Mouse (Mus musculus): Measurements from ENCODE around the gene Capn13. TPM values are rescaled to one million over a fixed set of nuclear protein-coding genes. Genes with fewer than 3 reads are reported as not detected.

Gene Capn13
- polyA plus RNA-seq, 1 experiment from 2014 or later: not detected

DNA sequence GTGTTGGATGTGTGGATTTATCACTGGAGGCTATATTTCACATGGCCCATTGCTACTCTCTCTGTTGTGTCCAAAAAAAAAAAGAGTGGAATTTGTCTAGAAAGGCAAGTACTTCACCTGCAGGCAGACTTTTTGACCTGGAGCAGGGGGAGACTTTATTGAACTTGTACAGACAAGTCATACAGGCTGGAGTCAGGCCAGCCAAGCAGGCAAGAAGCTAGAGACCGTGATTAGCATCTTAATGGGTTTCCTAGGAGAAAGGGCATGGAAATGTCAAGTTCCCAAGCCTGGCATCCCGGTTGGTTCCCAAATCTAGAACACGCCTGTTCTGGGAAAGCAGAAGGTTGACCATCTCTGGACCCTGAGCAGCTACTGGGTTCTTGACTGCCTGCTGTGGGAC, 11.3 kb downstream of the Capn13 start:
- 0 out of 2 replicates have a peak, but pooled peaks cover 4% of the 10 kb centered on the region for H3K4me1 ChIP-seq
- no peak overlapping the region for H3K27ac ChIP-seq
- no peaks in the 10 kb centered on the region for H3K9me3 ChIP-seq (replicated peaks)
- no peaks in the 10 kb centered on the region for H3K36me3 ChIP-seq
- no peak overlapping the region for H3K4me3 ChIP-seq
- H3K27me3 ChIP-seq (ENCODE audit: low read depth, poor library complexity, severe bottlenecking): no peaks in the 10 kb centered on the region
- peak; percentile 9 for DNase-seq (ENCODE audit: low spot score)
- 81% methylated on average over 3 of the region's 3 CpGs for WGBS

DNA sequence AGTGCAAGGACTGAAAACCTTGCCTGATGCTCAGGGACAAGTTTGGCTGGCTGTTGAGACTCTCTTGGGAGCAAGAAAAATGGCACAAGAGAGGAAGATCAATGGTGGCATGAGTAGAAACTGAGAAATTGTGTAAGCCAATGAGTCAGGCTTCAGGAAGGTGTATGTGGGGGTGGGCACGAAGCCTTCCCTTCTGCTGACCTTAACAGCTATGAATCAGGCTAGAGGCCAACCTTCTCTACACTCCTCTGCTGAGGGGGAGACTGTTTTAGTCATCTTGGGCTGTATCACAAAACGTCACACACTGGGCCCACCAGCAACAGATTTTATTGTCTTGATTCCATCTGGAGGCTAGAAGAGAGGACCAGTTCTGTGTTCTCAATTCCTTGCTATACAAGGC, 14.1 kb downstream of the Capn13 start:
- Histone ChIP-seq H3K27me3 (ENCODE audit: low read depth, poor library complexity, severe bottlenecking) (no peaks in the 10 kb centered on the region), H3K4me1 (0 out of 2 replicates have a peak, but pooled peaks cover 4% of the 10 kb centered on the region), H3K9me3 (replicated peaks) (no peaks in the 10 kb centered on the region), H3K27ac (no peak overlapping the region), H3K4me3 (no peak overlapping the region), H3K36me3 (no peaks in the 10 kb centered on the region)
- 79% methylated on average over 2 of the region's 2 CpGs for WGBS
- DNase-seq (ENCODE audit: low spot score): no peak

DNA sequence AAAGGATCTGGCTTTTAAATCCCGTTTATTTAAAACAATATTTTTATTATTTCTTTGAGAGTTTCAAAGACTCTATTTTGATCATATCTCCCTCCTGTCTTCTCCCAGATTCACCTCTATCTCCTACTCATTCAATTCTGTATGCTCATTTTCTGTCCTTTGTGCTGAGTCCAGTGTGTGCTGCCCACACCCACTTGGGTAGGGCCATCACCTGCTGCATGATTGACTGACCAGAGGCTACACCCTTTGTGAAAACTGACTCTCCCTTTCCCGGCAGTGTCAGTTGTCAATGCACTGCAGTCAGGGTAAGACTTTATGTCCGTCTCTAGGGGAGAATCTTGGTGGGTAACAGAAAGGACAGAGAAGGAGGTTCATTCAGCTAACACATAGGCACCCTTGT, 14.7 kb downstream of the Capn13 start:
- no peaks in the 10 kb centered on the region for H3K27me3 ChIP-seq (ENCODE audit: low read depth, poor library complexity, severe bottlenecking)
- WGBS: 84% methylated on average over 3 of the region's 3 CpGs
- H3K27ac ChIP-seq: no peak overlapping the region
- H3K4me1 ChIP-seq: 0 out of 2 replicates have a peak, but pooled peaks cover 4% of the 10 kb centered on the region
- H3K36me3 ChIP-seq: no peaks in the 10 kb centered on the region
- H3K9me3 ChIP-seq (replicated peaks): no peaks in the 10 kb centered on the region
- DNase-seq (ENCODE audit: low spot score): no peak
- no peak overlapping the region for H3K4me3 ChIP-seq

DNA sequence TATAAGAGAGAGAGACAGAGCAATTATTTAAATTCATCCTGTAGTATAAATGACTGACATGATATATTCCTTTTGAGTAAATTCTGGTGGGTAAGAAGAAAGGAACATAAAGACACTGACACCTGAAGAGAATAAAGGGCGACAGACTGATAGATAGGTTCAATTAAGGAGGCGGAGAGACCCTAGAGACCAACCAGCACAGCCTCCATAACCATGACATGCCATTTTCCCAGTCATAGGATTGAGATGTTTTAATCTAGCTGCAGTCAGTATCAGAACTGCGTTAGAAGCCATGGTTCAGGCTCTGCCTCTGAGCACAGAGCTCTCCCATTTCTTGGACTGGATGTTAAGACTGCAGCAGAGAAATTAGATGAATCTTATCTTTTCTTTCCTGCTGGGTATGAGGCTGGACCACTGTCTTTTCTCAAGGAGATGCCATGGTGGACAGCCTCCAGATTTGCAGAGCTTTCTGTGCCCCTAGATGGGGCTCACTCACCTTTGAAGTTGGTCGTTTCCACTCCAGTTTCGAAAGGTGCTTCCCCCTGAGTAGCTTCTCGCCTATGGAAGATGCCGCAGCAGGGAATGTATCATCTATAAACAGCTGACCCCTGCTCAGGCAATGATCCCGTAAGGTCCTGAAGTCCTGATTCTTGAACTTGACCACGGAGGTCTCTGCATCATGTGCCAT, 18.2 kb downstream of the Capn13 start:
- no peaks in the 10 kb centered on the region for H3K27me3 ChIP-seq (ENCODE audit: low read depth, poor library complexity, severe bottlenecking)
- no peak overlapping the region for H3K27ac ChIP-seq
- H3K36me3 ChIP-seq: no peaks in the 10 kb centered on the region
- H3K4me3 ChIP-seq: no peak overlapping the region
- no peak for DNase-seq (ENCODE audit: low spot score)
- 73% methylated on average over 9 of the region's 9 CpGs for WGBS
- H3K4me1 ChIP-seq: no peaks in the 10 kb centered on the region
- H3K9me3 ChIP-seq (replicated peaks): no peaks in the 10 kb centered on the region

DNA sequence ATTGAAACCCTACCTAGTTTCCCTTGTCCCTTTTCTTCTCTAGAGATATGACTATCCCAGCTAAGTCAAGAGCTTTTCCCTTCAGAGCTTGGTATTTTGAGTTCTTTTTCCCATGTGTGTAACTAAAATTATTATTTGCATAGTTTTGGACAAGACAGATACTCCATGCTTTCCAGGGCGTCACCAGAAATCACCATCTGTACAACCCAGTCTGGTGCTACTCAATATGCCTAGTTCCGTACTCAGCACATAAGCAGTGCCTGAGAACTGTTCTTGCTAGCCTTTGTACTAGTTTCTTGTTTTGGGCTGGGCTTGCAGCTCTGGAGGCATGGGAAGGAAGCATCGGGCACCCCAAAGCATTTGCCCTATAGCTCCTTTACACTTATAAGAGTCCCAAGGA, 19.0 kb downstream of the Capn13 start:
- H3K27me3 ChIP-seq (ENCODE audit: low read depth, poor library complexity, severe bottlenecking): no peaks in the 10 kb centered on the region
- no peaks in the 10 kb centered on the region for H3K4me1 ChIP-seq
- no peaks in the 10 kb centered on the region for H3K9me3 ChIP-seq (replicated peaks)
- DNase-seq (ENCODE audit: low spot score): no peak
- H3K4me3 ChIP-seq: no peak overlapping the region
- 93% methylated on average over 3 of the region's 3 CpGs for WGBS
- H3K27ac ChIP-seq: no peak overlapping the region
- no peaks in the 10 kb centered on the region for H3K36me3 ChIP-seq

DNA sequence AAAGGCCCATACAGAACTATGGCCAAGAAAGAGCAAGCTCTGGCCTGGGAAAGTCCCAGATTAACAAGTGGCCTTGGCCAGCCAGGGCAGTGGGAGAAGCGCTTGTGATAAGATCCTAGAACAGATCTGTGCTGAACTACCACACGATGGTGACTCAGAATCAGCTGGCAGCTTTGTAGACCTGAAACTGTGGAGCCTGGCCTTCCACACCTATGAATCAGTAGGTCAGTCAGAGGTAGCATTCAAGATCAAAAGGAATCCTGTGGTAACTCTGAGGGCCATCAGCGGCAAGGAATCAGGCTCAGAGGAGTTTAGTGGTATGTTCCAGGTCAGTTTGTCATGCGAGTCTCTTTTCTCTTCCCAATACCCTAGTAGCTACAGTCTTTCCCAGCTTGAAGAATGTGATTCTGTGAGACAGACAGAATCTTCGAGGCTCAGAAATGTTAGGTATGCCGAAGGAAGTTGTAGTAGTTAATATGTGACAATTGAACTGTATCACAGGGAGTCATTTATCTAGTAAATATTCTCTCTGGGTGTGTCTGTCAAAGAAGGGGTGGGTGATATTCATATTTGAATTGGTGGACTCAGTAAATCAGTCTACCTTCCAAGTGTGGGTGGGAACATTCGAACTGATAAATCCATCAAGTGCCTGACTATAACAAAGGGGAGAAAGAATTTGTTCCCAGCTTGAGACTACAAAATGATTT, 22.7 kb downstream of the Capn13 start:
- no peaks in the 10 kb centered on the region for H3K9me3 ChIP-seq (replicated peaks)
- H3K4me3 ChIP-seq: no peak overlapping the region
- DNase-seq (ENCODE audit: low spot score): no peak
- H3K27me3 ChIP-seq (ENCODE audit: low read depth, poor library complexity, severe bottlenecking): no peaks in the 10 kb centered on the region
- no peaks in the 10 kb centered on the region for H3K4me1 ChIP-seq
- H3K27ac ChIP-seq: no peak overlapping the region
- WGBS: 85% methylated on average over 7 of the region's 7 CpGs
- no peaks in the 10 kb centered on the region for H3K36me3 ChIP-seq

DNA sequence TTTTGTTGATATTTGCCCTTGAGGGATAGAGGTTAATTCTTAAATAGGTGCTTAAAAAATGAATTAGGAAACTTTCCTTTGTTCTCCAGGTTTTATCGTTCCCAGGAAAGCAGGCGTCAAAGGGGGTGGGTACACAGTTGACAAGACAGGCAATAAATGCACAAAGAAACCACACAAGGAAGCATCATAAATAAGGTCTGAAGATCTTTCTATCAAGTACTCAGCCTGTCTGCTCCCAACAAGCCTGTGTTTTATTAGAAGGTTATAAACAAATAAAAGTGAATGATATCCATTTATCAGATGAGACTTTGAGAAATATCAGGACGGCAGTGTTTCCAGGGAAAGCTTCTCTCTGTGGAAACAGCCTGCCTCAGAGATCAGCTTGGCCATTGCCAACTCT, 33.3 kb downstream of the Capn13 start:
- Histone ChIP-seq H3K9me3 (replicated peaks) (no peaks in the 10 kb centered on the region; the same call in 1 of the 2 replicates), H3K4me1 (no peaks in the 10 kb centered on the region), H3K4me3 (no peak overlapping the region), H3K36me3 (no peaks in the 10 kb centered on the region), H3K27ac (no peak overlapping the region), H3K27me3 (ENCODE audit: low read depth, poor library complexity, severe bottlenecking) (no peaks in the 10 kb centered on the region)
- DNase-seq (ENCODE audit: low spot score): no peak
- 53% methylated on average over 3 of the region's 3 CpGs for WGBS

DNA sequence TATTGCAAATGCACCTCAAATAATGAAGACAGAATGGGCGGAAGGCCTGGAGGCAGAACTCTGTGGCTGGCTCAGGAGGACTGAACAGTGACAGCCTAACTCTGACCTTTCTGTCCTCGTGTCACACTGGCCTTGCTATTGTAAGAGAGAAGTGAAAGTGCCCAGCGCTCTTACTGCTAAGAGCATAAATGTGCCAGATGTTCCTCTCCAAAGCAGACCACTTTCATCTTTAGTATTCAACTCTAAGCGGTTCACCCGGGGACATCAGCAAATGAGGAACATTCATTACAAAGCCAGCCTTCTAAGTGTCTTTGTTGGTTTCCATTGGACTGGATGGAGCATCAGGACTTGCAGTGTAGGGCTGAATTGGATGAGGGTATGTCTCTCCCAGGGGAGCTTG, 39.6 kb downstream of the Capn13 start:
- WGBS: 69% methylated on average over 5 of the region's 5 CpGs
- H3K36me3 ChIP-seq: no peaks in the 10 kb centered on the region
- H3K27ac ChIP-seq: no peak overlapping the region
- no peak overlapping the region for H3K4me3 ChIP-seq
- no peaks in the 10 kb centered on the region for H3K4me1 ChIP-seq
- H3K9me3 ChIP-seq (replicated peaks): no peaks in the 10 kb centered on the region; the same call in 1 of the 2 replicates
- H3K27me3 ChIP-seq (ENCODE audit: low read depth, poor library complexity, severe bottlenecking): no peaks in the 10 kb centered on the region
- DNase-seq (ENCODE audit: low spot score): no peak

DNA sequence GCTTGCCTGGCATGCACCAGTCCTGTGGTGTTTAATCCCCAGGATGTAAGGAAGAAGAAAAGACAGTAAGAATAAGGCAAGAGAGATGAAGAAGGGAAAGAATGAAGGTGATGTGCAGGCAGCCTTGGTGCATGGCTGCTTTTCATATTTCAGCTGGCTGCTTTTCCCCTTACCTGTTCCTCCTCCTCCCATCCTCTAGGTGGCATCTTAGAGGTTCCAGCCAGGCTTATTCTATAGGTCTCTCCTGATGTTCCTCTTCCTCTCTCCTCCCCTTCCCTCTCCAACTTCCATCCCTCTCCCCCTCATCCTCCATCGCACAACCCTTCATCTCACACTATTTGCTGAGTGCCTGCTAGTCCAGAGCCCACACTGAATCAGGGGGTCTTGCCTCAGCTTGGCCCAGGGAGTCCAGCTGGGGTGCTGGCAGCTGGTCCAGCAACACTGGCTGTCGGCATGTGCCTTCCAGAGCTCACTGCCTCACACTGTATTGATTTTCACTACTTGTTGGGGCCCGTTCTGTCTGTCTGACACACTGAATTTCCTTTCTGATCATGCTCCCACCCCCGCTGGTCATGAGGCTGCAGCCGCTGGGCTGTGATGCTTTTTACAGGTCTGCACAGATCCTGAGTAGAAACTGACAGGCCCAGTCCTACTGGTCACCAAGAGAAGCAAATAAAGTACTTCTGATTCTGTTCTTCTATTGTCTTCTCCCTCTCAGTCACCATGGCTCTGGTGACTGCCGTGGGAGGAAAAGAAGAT, 56.9 kb downstream of the Capn13 start:
- 0 out of 2 replicates have a peak, but pooled peaks cover 3% of the 10 kb centered on the region for H3K4me1 ChIP-seq
- 87% methylated on average over 6 of the region's 6 CpGs for WGBS

DNA sequence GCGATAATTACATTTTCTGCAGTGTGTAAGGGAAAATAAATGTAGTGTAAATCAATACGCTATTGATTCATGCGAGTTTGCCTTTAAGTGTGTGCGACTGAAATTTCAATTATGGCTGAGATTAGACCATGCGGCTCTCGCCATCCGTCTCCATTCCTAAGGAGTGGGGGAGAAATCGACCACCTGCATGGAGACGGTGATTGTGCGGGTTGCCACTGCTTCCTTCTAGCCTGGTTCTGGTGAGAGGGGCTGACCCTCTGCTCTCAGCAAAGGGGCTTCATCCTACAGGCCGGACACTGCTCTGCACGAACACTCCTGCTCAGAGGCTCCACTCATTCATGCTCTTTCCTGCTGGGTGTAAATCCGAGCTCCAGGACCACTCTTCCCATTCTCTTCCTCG, 58.0 kb downstream of the Capn13 start:
- 85% methylated on average over 14 of the region's 14 CpGs for WGBS
- no peaks in the 10 kb centered on the region for H3K36me3 ChIP-seq
- no peaks in the 10 kb centered on the region for H3K27me3 ChIP-seq (ENCODE audit: low read depth, poor library complexity, severe bottlenecking)
- 0 out of 2 replicates have a peak, but pooled peaks cover 3% of the 10 kb centered on the region for H3K4me1 ChIP-seq
- H3K9me3 ChIP-seq (replicated peaks): no peaks in the 10 kb centered on the region
- no peak for DNase-seq (ENCODE audit: low spot score)
- no peak overlapping the region for H3K4me3 ChIP-seq
- H3K27ac ChIP-seq: no peak overlapping the region

More for the DNA sequence above, 56.9 kb downstream of the Capn13 start:
- H3K27me3 ChIP-seq (ENCODE audit: low read depth, poor library complexity, severe bottlenecking): no peaks in the 10 kb centered on the region
- no peak for DNase-seq (ENCODE audit: low spot score)
- H3K27ac ChIP-seq: no peak overlapping the region
- H3K36me3 ChIP-seq: no peaks in the 10 kb centered on the region
- no peak overlapping the region for H3K4me3 ChIP-seq
- no peaks in the 10 kb centered on the region for H3K9me3 ChIP-seq (replicated peaks)

DNA sequence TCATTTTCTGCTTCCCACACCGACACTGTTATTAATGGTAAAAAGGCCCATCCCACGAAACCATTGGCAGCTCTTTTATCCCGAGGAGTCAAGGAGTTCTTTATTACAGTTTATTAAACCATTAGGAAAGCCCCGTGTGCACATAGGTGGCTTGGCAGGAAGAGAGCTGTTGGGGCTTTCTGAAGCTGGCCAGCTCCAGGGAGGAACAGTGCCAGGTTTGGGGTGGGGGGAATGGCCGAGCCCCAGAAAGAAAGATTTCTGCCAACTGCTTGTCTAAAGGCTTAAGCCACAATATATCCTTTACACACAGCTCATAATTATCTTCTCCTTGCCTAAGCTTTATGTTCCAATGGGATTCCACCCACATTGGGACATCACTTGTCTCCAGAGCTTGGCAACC, 71.6 kb downstream of the Capn13 start:
- Histone ChIP-seq H3K4me3 (no peak overlapping the region), H3K27ac (no peak overlapping the region), H3K4me1 (peaks cover 7% of the 10 kb centered on the region), H3K9me3 (replicated peaks) (no peaks in the 10 kb centered on the region), H3K36me3 (no peaks in the 10 kb centered on the region), H3K27me3 (ENCODE audit: low read depth, poor library complexity, severe bottlenecking) (peaks cover 4% of the 10 kb centered on the region; the same call in 1 of the 2 replicates)
- DNase-seq (ENCODE audit: low spot score): no peak
- WGBS: 80% methylated on average over 5 of the region's 5 CpGs

DNA sequence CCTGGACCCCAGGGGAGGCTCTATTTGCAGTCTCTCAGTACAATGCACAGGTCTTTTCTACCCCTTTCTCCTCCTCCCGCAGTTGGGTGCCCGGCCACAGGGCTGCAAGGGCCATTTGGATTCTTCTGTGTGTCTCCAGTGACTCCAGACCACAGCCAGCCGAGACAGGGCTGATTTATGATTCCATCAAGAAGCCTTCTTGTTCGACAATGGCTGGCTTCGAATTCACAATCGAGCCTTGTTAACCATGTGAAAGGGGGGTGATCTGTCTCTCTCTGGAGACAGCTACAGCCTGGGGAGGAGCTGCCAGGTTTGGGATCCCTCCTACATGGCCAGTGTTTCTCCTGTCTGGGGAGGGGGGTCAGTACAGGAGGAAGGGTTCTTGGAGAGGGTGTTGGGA, 75.4 kb downstream of the Capn13 start:
- 6% methylated on average over 6 of the region's 6 CpGs for WGBS

DNA sequence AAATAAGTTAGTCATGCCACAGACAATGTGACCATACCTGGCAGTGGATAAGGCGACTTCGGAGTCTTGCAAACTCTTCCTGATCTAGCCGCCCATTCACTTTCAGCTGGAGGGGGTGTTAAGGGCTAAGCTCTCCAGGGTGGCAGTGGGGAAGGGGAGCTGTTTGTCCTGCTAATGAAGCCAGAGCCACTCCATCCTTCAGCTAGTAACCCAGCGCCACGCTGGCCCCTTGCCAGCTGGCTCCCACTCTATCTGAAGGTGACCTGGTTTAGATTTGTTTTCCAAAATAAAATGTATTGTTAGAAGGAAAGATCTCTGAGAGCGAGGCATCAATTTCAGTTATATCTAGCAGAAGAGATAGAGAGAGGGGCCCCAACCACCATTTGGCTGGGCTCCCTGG, 75.9 kb downstream of the Capn13 start:
- WGBS: 45% methylated on average over 6 of the region's 6 CpGs
- Histone ChIP-seq H3K27me3 (ENCODE audit: low read depth, poor library complexity, severe bottlenecking) (peaks cover 4% of the 10 kb centered on the region; the same call in 1 of the 2 replicates), H3K27ac (no peak overlapping the region), H3K36me3 (no peaks in the 10 kb centered on the region), H3K9me3 (replicated peaks) (no peaks in the 10 kb centered on the region), H3K4me1 (peaks cover 7% of the 10 kb centered on the region), H3K4me3 (no peak overlapping the region)
- DNase-seq (ENCODE audit: low spot score): no peak

More for the DNA sequence above, 75.4 kb downstream of the Capn13 start:
- DNase-seq (ENCODE audit: low spot score): no peak
- Histone ChIP-seq H3K27ac (no peak overlapping the region), H3K9me3 (replicated peaks) (no peaks in the 10 kb centered on the region), H3K4me1 (peaks cover 7% of the 10 kb centered on the region), H3K4me3 (no peak overlapping the region), H3K27me3 (ENCODE audit: low read depth, poor library complexity, severe bottlenecking) (peaks cover 4% of the 10 kb centered on the region; the same call in 1 of the 2 replicates), H3K36me3 (no peaks in the 10 kb centered on the region)

All from limb, embryonic 10.5 days (tissue).